Mouse (Mus musculus) heart, embryonic 16.5 days (tissue): ENCODE data around the gene Prkce. TPM values are rescaled to one million over a fixed set of nuclear protein-coding genes. Genes with fewer than 3 reads are reported as not detected.
A peak's percentile ranks its signal among the peaks of the same experiment; 100 is the strongest.

Source experiments
- ATAC-seq: fragments of 200-750 bp; cut with Nextera tagmentation; replicated peaks from 2 replicates; pipeline ENCODE4 v1.8.0; 2017; ENCODE audit warnings: moderate number of reproducible peaks; ENCODE audit not compliant: insufficient read depth, low FRiP score; ENCODE audit errors: extremely low read depth
- H3K27ac ChIP-seq: fragments of 300-500 bp; sonication (generic); 2 replicates; pipeline ENCODE4 v1.5.1; 2014; ENCODE audit warnings: mild to moderate bottlenecking, low read length, control low read depth, moderate library complexity
- H3K27me3 ChIP-seq: fragments of 300-500 bp; sonication (generic); 2 replicates; pipeline ENCODE4 v1.6.1; 2014; ENCODE audit warnings: low read length, mixed read lengths; ENCODE audit not compliant: control insufficient read depth, insufficient read depth
- H3K36me3 ChIP-seq: fragments of 300-500 bp; sonication (generic); 2 replicates; pipeline ENCODE4 v1.6.1; 2014; ENCODE audit not compliant: control insufficient read depth, insufficient read depth
- H3K4me1 ChIP-seq: fragments of 300-500 bp; sonication (generic); 2 replicates; pipeline ENCODE4 v1.6.1; 2014; ENCODE audit warnings: low read length, mixed read lengths; ENCODE audit not compliant: control insufficient read depth, insufficient read depth
- H3K4me2 ChIP-seq: fragments of 300-500 bp; sonication (generic); 2 replicates; pipeline ENCODE4 v1.6.1; 2014; ENCODE audit warnings: low read depth, mild to moderate bottlenecking, control low read depth, low read length
- H3K4me3 ChIP-seq: fragments of 300-500 bp; sonication (generic); 2 replicates; pipeline ENCODE4 v1.5.1; 2014; ENCODE audit warnings: mild to moderate bottlenecking, control low read depth, low read length
- H3K9ac ChIP-seq: fragments of 300-500 bp; sonication (generic); 2 replicates; pipeline ENCODE4 v1.6.1; 2014; ENCODE audit warnings: low read length, control low read depth
- H3K9me3 ChIP-seq: fragments of 300-500 bp; sonication (generic); replicated peaks from 2 replicates; pipeline ENCODE4 v1.6.1; 2016; ENCODE audit warnings: low read length; ENCODE audit not compliant: control insufficient read depth
- WGBS: fragments of 180-500 bp; shearing (Covaris S2); extraction: QIAGEN DNeasy Blood & Tissue Kit; methylation state at CpG from one replicate; pipeline ENCODE4 v1.1.7; 2014; 5-methylcytosine and 5-hydroxymethylcytosine counted together
- polyA plus RNA-seq: library from polyadenylated mRNA; unstranded; fragments of >200 nt; fragmentation: Nextera tagmentation; extraction: Ambion mirVana; gene quantifications from 2 replicates; pipeline ENCODE4 v1.2.1, GENCODE M21; 2015

The Prkce gene
- polyA plus RNA-seq, 1 experiment from 2014 or later, result 6.0 TPM

GRCm38 (mm10) chr17:86503208-86503897 lies 335.8 kb downstream of the Prkce start:
- Histone ChIP-seq H3K36me3 (no peaks in the 10 kb centered on the region), H3K27ac (no peak overlapping the region), H3K4me3 (no peak overlapping the region), H3K4me2 (no peak overlapping the region), H3K4me1 (peaks cover 22% of the 10 kb centered on the region), H3K9ac (no peak overlapping the region), H3K27me3 (no peaks in the 10 kb centered on the region), H3K9me3 (no peaks in the 10 kb centered on the region)
- no peak for ATAC-seq
- WGBS, result 78% methylated on average over 9 of the region's 9 CpGs

DNA sequence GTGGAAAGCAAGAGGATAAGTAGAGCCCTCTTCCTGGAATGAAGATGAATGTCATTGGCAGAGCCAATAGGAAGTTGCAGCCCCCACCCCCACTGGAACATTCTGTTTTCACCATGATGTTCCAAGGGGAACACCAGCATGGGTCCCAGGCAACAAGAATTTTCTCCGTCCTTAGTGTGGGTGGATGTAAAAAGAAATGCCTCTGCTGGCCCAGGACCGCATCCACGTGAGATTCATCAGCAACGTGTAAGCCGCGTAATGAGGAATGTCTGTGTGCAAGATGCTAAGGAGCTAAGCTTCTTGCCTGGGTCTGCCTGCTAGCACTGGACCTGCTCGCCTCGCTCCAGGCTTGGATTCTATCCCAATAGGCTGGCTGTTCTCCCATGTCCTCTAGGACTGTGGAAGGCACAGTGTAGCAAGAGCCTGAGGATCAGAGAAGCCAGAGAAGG lies 337.6 kb downstream of the Prkce start, which contains the start of gene Gm10309:
TSS of gene Gm10309 (minus strand) at position 50 of the 449 bp plus-strand sequence.
- no peaks in the 10 kb centered on the region for H3K27me3 ChIP-seq
- H3K4me3 ChIP-seq, result no peak within 1 kb of the TSS
- no peak for ATAC-seq
- H3K27ac ChIP-seq, result no peak within 1 kb of the TSS
- H3K9me3 ChIP-seq, result no peaks in the 10 kb centered on the region
- WGBS, result 80% methylated on average over 8 of the region's 8 CpGs
- no peaks in the 10 kb centered on the region for H3K36me3 ChIP-seq
- H3K4me1 ChIP-seq, result peaks cover 15% of the 10 kb centered on the region
- H3K4me2 ChIP-seq, result no peak within 1 kb of the TSS
- H3K9ac ChIP-seq, result no peak within 1 kb of the TSS

- Histone ChIP-seq H3K4me3 (no peak overlapping the region), H3K9me3 (no peaks in the 10 kb centered on the region), H3K27me3 (no peaks in the 10 kb centered on the region), H3K27ac (peak overlapping the region; percentile 76), H3K4me1 (peaks cover 14% of the 10 kb centered on the region), H3K36me3 (no peaks in the 10 kb centered on the region), H3K9ac (no peak overlapping the region), H3K4me2 (peak overlapping the region; percentile 23; the same call in 1 of the 2 replicates)
- 0 out of 2 replicates have a peak, but pooled peaks have one; percentile 20 for ATAC-seq
- 56% methylated on average over 5 of the region's 5 CpGs for WGBS
Measured at GRCm38 (mm10) chr17:86506881-86507280, 339.3 kb downstream of the Prkce start.

GRCm38 (mm10) chr17:86507342-86508211 lies 340.0 kb downstream of the Prkce start:
- Histone ChIP-seq H3K27me3 (no peaks in the 10 kb centered on the region), H3K9ac (no peak overlapping the region), H3K9me3 (no peaks in the 10 kb centered on the region), H3K4me3 (no peak overlapping the region), H3K4me2 (no peak overlapping the region), H3K4me1 (peaks cover 14% of the 10 kb centered on the region), H3K27ac (peak overlapping the region; percentile 76), H3K36me3 (no peaks in the 10 kb centered on the region)
- ATAC-seq, result 0 out of 2 replicates have a peak, but pooled peaks have one; percentile 33
- WGBS, result 52% methylated on average over 19 of the region's 19 CpGs

- H3K4me1 ChIP-seq, result peaks cover 13% of the 10 kb centered on the region
- no peak overlapping the region for H3K4me2 ChIP-seq
- no peak overlapping the region for H3K9ac ChIP-seq
- no peaks in the 10 kb centered on the region for H3K9me3 ChIP-seq
- H3K4me3 ChIP-seq, result no peak overlapping the region
- 86% methylated on average over 3 of the region's 3 CpGs for WGBS
- no peak overlapping the region for H3K27ac ChIP-seq
- H3K36me3 ChIP-seq, result no peaks in the 10 kb centered on the region
- no peak for ATAC-seq
- no peaks in the 10 kb centered on the region for H3K27me3 ChIP-seq
Measured at GRCm38 (mm10) chr17:86508212-86508490, 340.6 kb downstream of the Prkce start.

DNA sequence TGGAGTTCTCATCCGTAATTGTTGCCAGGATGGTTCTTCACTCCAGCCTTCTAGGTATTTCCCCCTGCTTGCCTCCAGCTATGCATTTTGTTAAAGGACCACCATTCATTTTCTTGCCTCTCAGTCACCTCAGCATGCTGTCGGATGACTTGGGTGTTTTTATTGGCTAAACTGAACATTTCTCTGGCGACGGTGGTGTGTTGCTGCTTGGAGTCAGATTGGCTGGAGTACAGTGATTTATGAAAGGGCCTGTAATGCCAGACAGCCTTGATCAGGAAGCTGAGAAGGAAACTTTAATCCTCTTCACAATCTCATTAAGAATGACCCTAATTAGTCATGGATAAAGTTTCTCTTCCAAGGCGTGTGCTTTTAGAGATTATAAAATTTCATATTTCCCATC lies 342.3 kb downstream of the Prkce start:
- 66% methylated on average over 5 of the region's 5 CpGs for WGBS
- Histone ChIP-seq H3K4me1 (peaks cover 17% of the 10 kb centered on the region), H3K27ac (peak overlapping the region; percentile 44), H3K9me3 (no peaks in the 10 kb centered on the region), H3K9ac (no peak overlapping the region), H3K4me2 (no peak overlapping the region), H3K4me3 (no peak overlapping the region), H3K36me3 (no peaks in the 10 kb centered on the region), H3K27me3 (no peaks in the 10 kb centered on the region)
- ATAC-seq, result no peak

DNA sequence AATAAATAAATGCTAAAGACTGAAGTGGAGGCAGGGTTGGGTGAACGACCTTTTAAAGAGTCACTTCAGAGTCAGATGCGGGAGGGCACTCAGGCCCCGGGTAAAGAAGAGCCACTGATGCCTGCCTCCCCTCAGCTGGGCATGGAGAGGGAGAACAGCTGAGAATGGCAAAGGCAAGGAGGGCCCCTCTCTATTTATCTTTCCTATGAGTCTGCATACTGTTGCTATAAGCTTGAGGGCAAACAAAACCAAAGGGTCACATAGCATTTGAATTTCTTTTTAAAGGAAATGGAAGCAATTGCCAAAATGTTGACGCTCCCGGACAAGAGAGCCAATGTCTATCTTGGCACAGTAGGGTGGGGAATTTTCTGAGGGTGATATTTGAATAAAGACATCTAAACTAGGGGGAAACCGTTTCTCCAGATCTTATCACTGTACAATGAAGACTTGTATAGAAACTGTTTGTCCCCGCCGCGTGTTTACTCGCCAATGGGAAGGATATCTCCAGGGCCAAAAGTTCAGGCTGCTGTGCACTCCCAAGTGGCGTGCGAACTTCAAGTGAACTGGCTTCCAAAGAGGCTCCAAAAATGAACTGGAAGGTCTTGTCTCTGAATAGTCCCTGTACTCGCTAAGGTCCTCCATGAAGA lies 347.5 kb downstream of the Prkce start:
- peaks cover 12% of the 10 kb centered on the region for H3K4me1 ChIP-seq
- no peak overlapping the region for H3K4me2 ChIP-seq
- no peaks in the 10 kb centered on the region for H3K9me3 ChIP-seq
- H3K27ac ChIP-seq, result 0 out of 2 replicates have a peak overlapping the region, but pooled peaks have one; percentile 2
- WGBS, result 52% methylated on average over 13 of the region's 13 CpGs
- no peaks in the 10 kb centered on the region for H3K27me3 ChIP-seq
- ATAC-seq, result peak; percentile 32; the same call in 1 of the 2 replicates
- H3K4me3 ChIP-seq, result no peak overlapping the region
- no peak overlapping the region for H3K9ac ChIP-seq
- H3K36me3 ChIP-seq, result no peaks in the 10 kb centered on the region

DNA sequence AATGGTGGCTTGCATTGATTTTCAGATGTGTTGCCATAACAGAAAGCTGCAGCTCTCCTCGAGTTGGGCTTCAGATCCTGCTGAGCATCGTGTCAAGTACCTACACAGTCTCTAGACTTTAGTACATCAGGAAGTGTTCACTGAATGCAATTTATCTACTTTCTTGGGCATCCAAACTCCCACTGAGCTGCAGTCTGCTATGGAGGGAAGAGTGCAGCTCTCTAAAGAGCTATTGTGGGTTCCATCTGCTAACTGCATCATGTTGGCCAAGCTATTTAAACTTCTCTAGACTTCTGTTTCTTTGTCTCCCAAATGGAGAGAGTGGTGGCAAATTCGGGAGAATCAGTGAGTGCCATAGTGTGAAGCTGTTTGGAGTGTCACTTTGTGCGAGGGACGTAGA lies 349.0 kb downstream of the Prkce start:
- 74% methylated on average over 5 of the region's 5 CpGs for WGBS
- ATAC-seq, result no peak
- no peaks in the 10 kb centered on the region for H3K27me3 ChIP-seq
- no peaks in the 10 kb centered on the region for H3K9me3 ChIP-seq
- H3K4me3 ChIP-seq, result no peak overlapping the region
- H3K27ac ChIP-seq, result no peak overlapping the region
- H3K4me1 ChIP-seq, result peaks cover 9% of the 10 kb centered on the region
- H3K9ac ChIP-seq, result no peak overlapping the region
- H3K36me3 ChIP-seq, result no peaks in the 10 kb centered on the region
- no peak overlapping the region for H3K4me2 ChIP-seq
